Mouse (Mus musculus) hindbrain, embryonic 16.5 days (tissue): ENCODE data around the gene Mafk. TPM values are rescaled to one million over a fixed set of nuclear protein-coding genes. Genes with fewer than 3 reads are reported as not detected.
A peak's percentile ranks its signal among the peaks of the same experiment; 100 is the strongest.

ENCODE experiments used
- ATAC-seq: fragments of 200-750 bp; cut with Nextera tagmentation; 2 replicates; pipeline ENCODE4 v1.8.0; 2017; ENCODE audit warnings: moderate TSS enrichment, moderate library complexity
- H3K27ac ChIP-seq: fragments of 300-500 bp; sonication (generic); 2 replicates; pipeline ENCODE4 v1.5.1; 2014; ENCODE audit warnings: low read depth, mild to moderate bottlenecking, control low read depth, low read length, moderate library complexity
- H3K27me3 ChIP-seq: fragments of 300-500 bp; sonication (generic); replicated peaks from 2 replicates; pipeline ENCODE4 v1.6.1; 2014; ENCODE audit warnings: low read length; ENCODE audit not compliant: control insufficient read depth, insufficient read depth
- H3K36me3 ChIP-seq: fragments of 300-500 bp; sonication (generic); 2 replicates; pipeline ENCODE4 v1.6.1; 2014; ENCODE audit warnings: mild to moderate bottlenecking, low read length, moderate library complexity, mixed read lengths; ENCODE audit not compliant: control insufficient read depth, insufficient read depth
- H3K4me1 ChIP-seq: fragments of 300-500 bp; sonication (generic); 2 replicates; pipeline ENCODE4 v1.6.1; 2014; ENCODE audit warnings: low read depth, low read length; ENCODE audit not compliant: control insufficient read depth, insufficient read depth
- H3K4me2 ChIP-seq: fragments of 300-500 bp; sonication (generic); 2 replicates; pipeline ENCODE4 v1.6.1; 2014; ENCODE audit warnings: mild to moderate bottlenecking, low read length, control low read depth, moderate library complexity
- H3K4me3 ChIP-seq: fragments of 300-500 bp; sonication (generic); 2 replicates; pipeline ENCODE4 v1.5.1; 2014; ENCODE audit warnings: mild to moderate bottlenecking, low read length, control low read depth, moderate library complexity
- H3K9ac ChIP-seq: fragments of 300-500 bp; sonication (generic); 2 replicates; pipeline ENCODE4 v1.6.1; 2014; ENCODE audit warnings: low read depth, mild to moderate bottlenecking, control low read depth, low read length, moderate library complexity
- H3K9me3 ChIP-seq: fragments of 300-500 bp; sonication (generic); 2 replicates; pipeline ENCODE4 v1.6.1; 2014; ENCODE audit warnings: mild to moderate bottlenecking, low read length, moderate library complexity; ENCODE audit not compliant: control insufficient read depth
- WGBS: fragments of 180-500 bp; shearing (Covaris S2); extraction: QIAGEN DNeasy Blood & Tissue Kit; methylation state at CpG from one replicate; pipeline ENCODE4 v1.1.7; 2014; 5-methylcytosine and 5-hydroxymethylcytosine counted together
- polyA plus RNA-seq: library from polyadenylated mRNA; unstranded; fragments of >200 nt; fragmentation: Nextera tagmentation; extraction: Ambion mirVana; gene quantifications from 2 replicates; pipeline ENCODE4 v1.2.1, GENCODE M21; 2015

The Mafk gene
- polyA plus RNA-seq, 1 experiment from 2014 or later: 12.1 TPM

DNA sequence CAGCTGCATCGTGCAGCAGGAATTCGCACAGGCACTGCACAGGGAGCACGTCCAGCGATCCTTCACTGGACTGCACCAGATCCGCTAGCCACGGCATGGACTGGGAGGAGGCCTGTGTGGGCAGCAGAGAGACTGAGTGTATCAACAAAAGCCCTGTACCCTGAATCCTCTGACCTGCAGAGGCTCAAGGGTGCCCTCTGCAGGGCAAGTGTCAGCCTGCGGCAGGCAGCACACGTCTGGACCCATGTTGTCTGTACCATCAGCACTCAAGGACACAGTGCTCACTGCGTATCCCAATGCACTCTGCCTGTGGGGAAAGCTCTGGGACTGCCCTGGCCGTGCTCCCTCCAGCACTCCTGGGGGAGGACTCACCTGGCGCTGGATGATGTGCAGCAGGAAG, 27.0 kb upstream of the Mafk start:
- Histone ChIP-seq H3K27me3 (no peaks in the 10 kb centered on the region), H3K4me3 (no peak overlapping the region), H3K9me3 (no peaks in the 10 kb centered on the region), H3K9ac (no peak overlapping the region), H3K27ac (no peak overlapping the region), H3K36me3 (peaks cover 76% of the 10 kb centered on the region), H3K4me2 (no peak overlapping the region), H3K4me1 (no peaks in the 10 kb centered on the region)
- no peak; the same call in 1 of the 2 replicates for ATAC-seq
- WGBS: 74% methylated on average over 11 of the region's 11 CpGs

DNA sequence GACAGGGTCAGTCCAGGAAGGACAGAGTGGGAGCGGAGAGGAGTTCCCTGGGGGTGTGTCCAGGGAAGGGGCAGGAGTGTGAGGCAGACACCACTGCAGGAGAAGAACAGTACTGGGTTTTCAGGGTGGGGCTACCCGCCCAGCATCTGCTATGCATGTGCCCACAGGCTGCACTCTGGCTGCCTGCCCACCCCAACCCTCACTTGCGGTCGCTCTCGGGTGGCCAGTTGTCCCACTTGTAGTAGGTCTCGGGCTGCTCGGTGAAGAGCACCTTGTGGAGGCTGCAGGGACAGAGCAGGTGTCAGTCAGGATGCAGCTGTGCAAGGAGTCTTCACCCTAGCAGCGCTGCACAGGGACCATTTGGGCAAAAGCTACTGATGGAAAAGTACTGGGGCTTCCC, 23.1 kb upstream of the Mafk start:
- H3K4me2 ChIP-seq: no peak overlapping the region
- H3K9ac ChIP-seq: no peak overlapping the region
- H3K4me1 ChIP-seq: no peaks in the 10 kb centered on the region
- H3K9me3 ChIP-seq: no peaks in the 10 kb centered on the region
- no peaks in the 10 kb centered on the region for H3K27me3 ChIP-seq
- no peak overlapping the region for H3K4me3 ChIP-seq
- peaks cover 78% of the 10 kb centered on the region for H3K36me3 ChIP-seq
- WGBS: 97% methylated on average over 8 of the region's 8 CpGs
- no peak for ATAC-seq
- H3K27ac ChIP-seq: no peak overlapping the region

GRCm38 (mm10) chr5:139775216-139775926, 15.9 kb upstream of the Mafk start, which contains the start of gene Ints1:
TSS of gene Ints1 (minus strand) at chr5:139775674.
- peak within 1 kb of the TSS; percentile 76 for H3K9ac ChIP-seq
- peak; percentile 95 for ATAC-seq
- WGBS: under 1% methylated on average over 53 of the region's 55 CpGs
- no peaks in the 10 kb centered on the region for H3K9me3 ChIP-seq
- peak within 1 kb of the TSS; percentile 72 for H3K4me3 ChIP-seq
- H3K4me1 ChIP-seq: peaks cover 9% of the 10 kb centered on the region
- peaks cover 29% of the 10 kb centered on the region for H3K36me3 ChIP-seq
- H3K27ac ChIP-seq: peak within 1 kb of the TSS; percentile 2; the same call in 1 of the 2 replicates
- H3K4me2 ChIP-seq: peak within 1 kb of the TSS; percentile 97
- H3K27me3 ChIP-seq: no peaks in the 10 kb centered on the region

GRCm38 (mm10) chr5:139776966-139777365, 14.3 kb upstream of the Mafk start:
- H3K27me3 ChIP-seq: no peaks in the 10 kb centered on the region
- H3K4me1 ChIP-seq: peaks cover 9% of the 10 kb centered on the region
- H3K27ac ChIP-seq: no peak overlapping the region
- H3K4me2 ChIP-seq: no peak overlapping the region
- no peak for ATAC-seq
- 83% methylated on average over 5 of the region's 5 CpGs for WGBS
- H3K4me3 ChIP-seq: no peak overlapping the region
- H3K9me3 ChIP-seq: no peaks in the 10 kb centered on the region
- H3K9ac ChIP-seq: no peak overlapping the region
- peaks cover 13% of the 10 kb centered on the region for H3K36me3 ChIP-seq

DNA sequence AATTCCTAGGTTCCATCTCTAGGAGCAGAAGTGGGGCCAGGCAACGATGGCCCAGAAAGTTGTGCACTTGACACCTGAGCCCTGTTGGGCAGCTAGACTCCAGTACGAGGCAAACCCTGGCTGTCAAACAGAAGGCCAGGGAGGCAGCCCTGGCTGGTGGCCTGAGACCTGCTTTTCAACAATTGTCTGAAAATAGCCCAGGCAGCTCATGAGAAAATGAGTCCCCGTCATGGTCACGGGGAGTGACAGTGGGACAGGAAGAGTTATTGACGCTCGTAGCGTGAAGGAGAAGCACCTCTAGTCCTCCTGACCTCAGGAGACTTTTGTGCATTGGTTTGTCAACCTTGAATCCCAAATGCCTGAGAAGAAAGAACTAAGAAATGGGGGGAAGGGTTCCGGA, 9.9 kb upstream of the Mafk start:
- 82% methylated on average over 8 of the region's 8 CpGs for WGBS
- Histone ChIP-seq H3K36me3 (no peaks in the 10 kb centered on the region), H3K27ac (no peak overlapping the region), H3K4me1 (no peaks in the 10 kb centered on the region), H3K4me3 (no peak overlapping the region), H3K4me2 (no peak overlapping the region), H3K9me3 (no peaks in the 10 kb centered on the region), H3K27me3 (no peaks in the 10 kb centered on the region), H3K9ac (no peak overlapping the region)
- ATAC-seq: no peak

DNA sequence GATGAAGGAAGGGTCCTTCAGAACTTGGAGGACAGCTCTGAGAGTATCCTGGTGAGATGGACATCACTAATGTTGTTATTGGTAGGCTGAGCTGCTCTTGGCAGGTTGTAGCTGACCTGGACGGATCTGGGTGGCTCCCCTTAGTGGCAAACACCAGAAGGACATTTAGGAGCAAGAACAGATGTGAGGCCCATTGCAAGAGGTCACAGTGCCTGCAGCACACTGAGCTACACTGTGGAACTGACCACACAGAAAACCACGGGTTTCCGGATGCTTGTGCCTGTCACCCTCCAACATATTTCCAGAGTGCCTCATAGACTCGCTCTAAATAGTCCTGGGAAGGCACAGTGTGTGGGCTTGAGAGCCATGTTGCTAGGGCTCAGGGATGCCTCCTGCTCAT, 1.8 kb upstream of the Mafk start:
- no peak overlapping the region for H3K4me3 ChIP-seq
- no peak overlapping the region for H3K4me2 ChIP-seq
- H3K36me3 ChIP-seq: no peaks in the 10 kb centered on the region
- peaks cover 2% of the 10 kb centered on the region; the same call in 1 of the 2 replicates for H3K27me3 ChIP-seq
- 51% methylated on average over 4 of the region's 4 CpGs for WGBS
- no peak for ATAC-seq
- peaks cover 11% of the 10 kb centered on the region for H3K4me1 ChIP-seq
- H3K9me3 ChIP-seq: no peaks in the 10 kb centered on the region
- H3K27ac ChIP-seq: no peak overlapping the region
- no peak overlapping the region for H3K9ac ChIP-seq

DNA sequence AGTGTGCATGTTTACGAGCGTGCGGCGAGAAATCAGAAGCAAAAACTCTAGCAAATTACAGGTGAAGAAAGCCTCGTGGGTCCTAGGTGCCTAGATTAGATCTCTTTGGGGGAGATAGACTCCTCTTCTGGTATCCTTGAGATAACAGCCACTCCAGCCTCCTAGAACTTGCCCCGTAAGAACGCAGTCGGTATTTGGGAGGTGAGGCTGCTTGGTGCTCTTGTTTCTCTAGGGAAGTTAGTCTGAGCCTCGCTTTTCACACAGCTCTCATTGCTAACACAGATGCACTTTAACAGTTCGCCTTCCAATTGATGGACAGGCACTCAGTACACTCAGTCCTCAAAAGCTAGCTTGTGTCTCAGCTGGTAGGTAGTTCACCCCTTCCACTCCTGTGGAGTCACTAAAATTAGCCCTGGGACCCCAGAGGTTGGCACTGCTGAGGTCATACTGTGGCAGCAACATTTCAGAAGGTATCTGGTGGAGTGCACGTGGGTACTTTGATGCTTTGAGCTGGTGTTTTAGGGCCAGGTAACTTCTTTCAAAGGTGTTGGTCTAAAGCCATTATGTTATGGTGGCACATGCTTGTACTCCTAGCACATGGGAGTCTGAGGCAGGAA, 954 bp downstream of the Mafk start:
- Histone ChIP-seq H3K4me2 (peak overlapping the region; percentile 100), H3K36me3 (no peaks in the 10 kb centered on the region), H3K9ac (peak overlapping the region; percentile 74), H3K4me1 (peaks cover 21% of the 10 kb centered on the region), H3K27ac (no peak overlapping the region), H3K27me3 (peaks cover 1% of the 10 kb centered on the region; the same call in 1 of the 2 replicates), H3K4me3 (peak overlapping the region; percentile 76), H3K9me3 (no peaks in the 10 kb centered on the region)
- WGBS: 17% methylated on average over 11 of the region's 11 CpGs
- no peak for ATAC-seq

DNA sequence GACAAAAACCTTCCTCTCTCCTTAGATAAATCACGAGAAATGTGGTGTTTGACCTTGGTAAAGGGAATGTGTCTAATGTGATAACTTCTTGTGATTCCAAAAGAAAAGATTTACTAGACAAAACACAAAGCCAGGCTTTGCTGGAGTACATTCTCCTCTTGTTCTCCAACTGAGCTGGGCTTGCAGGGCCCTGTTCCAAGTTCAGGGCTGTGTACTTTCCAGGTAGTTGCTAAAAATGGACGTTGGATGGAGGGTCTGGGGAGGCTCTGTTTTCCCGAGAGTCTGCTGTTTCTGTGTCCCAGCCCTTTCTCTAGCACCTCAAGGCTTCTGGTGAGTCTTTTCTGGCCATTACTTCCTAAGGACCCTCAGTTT, 1.6 kb downstream of the Mafk start:
- no peak for ATAC-seq
- Histone ChIP-seq H3K4me2 (no peak overlapping the region), H3K27me3 (no peaks in the 10 kb centered on the region), H3K27ac (no peak overlapping the region), H3K36me3 (no peaks in the 10 kb centered on the region), H3K4me1 (peaks cover 28% of the 10 kb centered on the region), H3K9me3 (no peaks in the 10 kb centered on the region), H3K9ac (no peak overlapping the region), H3K4me3 (no peak overlapping the region)
- 60% methylated on average over 3 of the region's 3 CpGs for WGBS

GRCm38 (mm10) chr5:139793338-139794089, 2.2 kb downstream of the Mafk start:
- 74% methylated on average over 11 of the region's 11 CpGs for WGBS
- no peak overlapping the region for H3K9ac ChIP-seq
- no peak overlapping the region for H3K4me3 ChIP-seq
- H3K27me3 ChIP-seq: no peaks in the 10 kb centered on the region
- H3K36me3 ChIP-seq: no peaks in the 10 kb centered on the region
- peaks cover 33% of the 10 kb centered on the region for H3K4me1 ChIP-seq
- no peaks in the 10 kb centered on the region for H3K9me3 ChIP-seq
- no peak overlapping the region for H3K4me2 ChIP-seq
- no peak for ATAC-seq
- no peak overlapping the region for H3K27ac ChIP-seq
